13 mouse cellular contexts compared by ENCODE assay signal in the genomic region with DNA sequence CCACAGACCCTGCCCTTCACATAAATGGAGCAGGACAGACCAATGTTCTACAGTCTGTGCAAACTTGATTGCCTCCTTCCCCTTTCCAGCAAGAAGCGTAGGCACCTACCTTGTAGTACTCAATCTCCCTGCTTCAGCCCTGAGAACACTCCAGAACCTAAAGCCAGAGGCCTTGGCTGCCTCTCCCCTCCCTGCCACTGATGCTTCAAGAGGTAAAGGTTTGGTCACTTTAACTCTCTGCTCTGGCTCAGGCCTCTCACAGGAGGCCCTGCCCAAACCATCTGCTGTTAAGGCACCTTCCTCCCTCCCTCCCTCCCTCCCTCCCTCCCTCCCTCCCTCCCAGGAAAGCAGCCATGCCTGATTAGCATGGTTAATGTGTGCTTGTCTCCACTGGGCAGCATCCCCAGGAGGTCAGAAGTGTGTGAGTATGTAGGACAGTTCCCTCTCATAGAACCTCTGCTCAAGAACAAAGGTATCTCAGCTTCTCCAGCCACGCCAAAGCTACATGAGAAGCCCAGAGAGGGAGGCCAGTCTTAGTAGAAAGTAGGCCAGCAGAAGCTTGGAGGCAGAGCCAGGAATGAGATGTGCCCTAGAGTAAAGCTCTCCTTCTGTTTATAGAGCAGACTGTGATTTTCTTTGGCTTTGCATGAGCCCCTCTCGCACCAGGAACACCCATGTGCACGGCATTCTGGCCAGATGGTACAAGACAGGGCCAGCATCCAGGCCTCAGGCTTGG. TPM values are rescaled to one million over a fixed set of nuclear protein-coding genes. Genes with fewer than 3 reads are reported as not detected.
A peak's percentile ranks its signal among the peaks of the same experiment; 100 is the strongest.
DNase-seq lines count a peak whose midpoint lies in the region; ATAC-seq lines count a peak whose summit lies in the region.
"Had no signal": no experiment of that assay in that cellular context is flagged by ENCODE, and none has a peak within 500 bp of the region (broad histone marks: within the 10 kb centered on the region; RNA-seq: fewer than 3 reads in every experiment).

No protein-coding gene starts in this region.

- H3K9me3 ChIP-seq in neural tube, embryonic 13.5 days: no peaks in the 10 kb centered on the region
- H3K9me3 ChIP-seq: liver, embryonic 15.5 days had no signal

- 68% methylated on average over 4 of the region's 4 CpGs for WGBS in neural tube, embryonic 13.5 days

- H3K36me3 ChIP-seq in neural tube, embryonic 13.5 days: peaks cover 42% of the 10 kb centered on the region

- H3K9ac ChIP-seq in neural tube, embryonic 13.5 days: no peak overlapping the region
- H3K9ac ChIP-seq: liver, embryonic 15.5 days had no signal

- no peak for ATAC-seq in neural tube, embryonic 13.5 days (ENCODE audit: low read depth)

- no peaks in the 10 kb centered on the region for H3K27me3 ChIP-seq in neural tube, embryonic 13.5 days

- intact Hi-C loops in heart, postnatal 36 days (cut with DNase I): no loop called here

- peak; percentile 52 to 63 for DNase-seq in kidney, adult 8-10 months
- no peak for DNase-seq in kidney, postnatal 4 days
- no peak for DNase-seq in neural tube, embryonic 10.5 days (ENCODE audit: extremely low spot score, low spot score)
- DNase-seq in cerebellum, postnatal 36 days: peak; percentile 82 to 84
- peak; percentile 65 for DNase-seq in retina, postnatal 1 day
- DNase-seq in lung, postnatal 14 days: no peak
- DNase-seq in heart, postnatal 36 days: no peak
- DNase-seq: heart, adult 11 months; heart, postnatal 14 days; layer of hippocampus, adult 9-11 months; thymus, postnatal 36 days had no signal

- peak overlapping the region; percentile 35 for H3K27ac ChIP-seq in neural tube, embryonic 13.5 days (replicated peaks)
- H3K27ac ChIP-seq: liver, embryonic 15.5 days had no signal

- peaks cover 62% of the 10 kb centered on the region for H3K4me1 ChIP-seq in neural tube, embryonic 13.5 days (replicated peaks)

- no peak overlapping the region for H3K4me3 ChIP-seq in neural tube, embryonic 13.5 days
- H3K4me3 ChIP-seq: liver, embryonic 15.5 days had no signal

- no peak overlapping the region for H3K4me2 ChIP-seq in neural tube, embryonic 13.5 days
- H3K4me2 ChIP-seq: liver, embryonic 15.5 days had no signal

RNA-seq across cellular contexts. Expression of gene Mapk8ip1, which starts 1.7 kb away (rescaled TPM):
- 138 and 152 TPM in 2 replicates for polyA plus RNA-seq in neural tube, embryonic 13.5 days (2015; fragmentation: Nextera tagmentation; extraction: Ambion mirVana)
- 1 to 10 TPM; 4.6 to 4.8 TPM for total RNA-seq in heart, postnatal 36 days (2021)

RNA-seq across cellular contexts. Expression of gene 1700029I15Rik, which starts 20.4 kb away (rescaled TPM):
- 6.4 TPM in 2 replicates for polyA plus RNA-seq in neural tube, embryonic 13.5 days (2015; fragmentation: Nextera tagmentation; extraction: Ambion mirVana)
- 1 to 10 TPM; 1.7 TPM for total RNA-seq in heart, postnatal 36 days (2021)

RNA-seq across cellular contexts. Expression of gene Large2, which starts 28.1 kb away (rescaled TPM):
- polyA plus RNA-seq in neural tube, embryonic 13.5 days (2015; fragmentation: Nextera tagmentation; extraction: Ambion mirVana): 0.74 and 1.4 TPM in 2 replicates
- total RNA-seq in heart, postnatal 36 days (2021): not detected

RNA-seq across cellular contexts. Expression of gene Pex16, which starts 28.3 kb away (rescaled TPM):
- 31.6 and 35.0 TPM in 2 replicates for polyA plus RNA-seq in neural tube, embryonic 13.5 days (2015; fragmentation: Nextera tagmentation; extraction: Ambion mirVana)
- total RNA-seq in heart, postnatal 36 days (2021): 10 to 100 TPM; 25.8 to 28.9 TPM

RNA-seq across cellular contexts. Expression of gene Cry2, which starts 31.1 kb away (rescaled TPM):
- 35.9 and 37.7 TPM in 2 replicates for polyA plus RNA-seq in neural tube, embryonic 13.5 days (2015; fragmentation: Nextera tagmentation; extraction: Ambion mirVana)
- total RNA-seq in heart, postnatal 36 days (2021): 10 to 100 TPM; 21.8 to 33.4 TPM

Comparison
In these comparisons a context has a peak if more than half of its experiments do, and no peak if none do; other contexts are left out.
1. DNase-seq: peak in kidney, adult 8-10 months (2 of 2), cerebellum, postnatal 36 days (2 of 2) and retina, postnatal 1 day (single experiment); none in kidney, postnatal 4 days (0 of 2), neural tube, embryonic 10.5 days (single experiment), lung, postnatal 14 days (single experiment) and heart, postnatal 36 days (0 of 2).